Mouse (Mus musculus): ENCODE data around the gene Maz. TPM values are rescaled to one million over a fixed set of nuclear protein-coding genes. Genes with fewer than 3 reads are reported as not detected.
A peak's percentile ranks its signal among the peaks of the same experiment; 100 is the strongest.

Maz gene
- polyA plus RNA-seq, 1 experiment from 2014 or later, result 61.9 TPM

DNA sequence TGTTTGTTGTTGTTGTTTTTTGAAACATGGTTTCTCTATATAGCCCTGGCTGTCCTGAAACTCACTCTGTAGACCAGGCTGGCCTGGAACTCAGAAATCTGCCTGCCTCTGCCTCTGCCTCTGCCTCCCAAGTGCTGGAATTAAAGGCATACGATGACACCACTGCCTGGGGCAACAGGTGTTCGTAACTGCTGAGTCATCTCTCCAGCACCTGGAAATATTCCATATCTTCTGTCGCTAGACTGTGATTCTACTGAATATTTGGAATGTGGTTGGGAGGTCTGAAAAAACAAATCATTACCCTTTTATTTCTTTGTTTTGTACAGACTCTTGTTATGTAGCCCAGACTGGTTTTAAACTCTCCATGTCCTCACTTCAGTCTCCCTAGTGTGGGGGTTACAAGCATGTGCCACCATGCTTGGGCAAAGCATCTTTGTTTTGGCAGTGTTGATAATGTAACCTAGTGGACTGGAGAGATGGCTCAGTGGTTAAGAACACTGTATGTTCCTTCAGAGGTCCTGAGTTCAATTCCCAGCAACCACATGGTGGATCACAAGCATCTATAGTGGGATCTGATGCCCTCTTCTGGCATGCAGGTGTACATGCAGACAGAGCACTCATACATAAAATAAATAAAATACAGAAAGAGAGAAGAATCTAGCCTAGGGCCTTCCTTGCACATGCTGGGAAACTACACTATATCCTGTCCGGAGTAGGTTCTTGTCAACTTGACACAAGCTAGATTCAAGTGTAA, 22.5 kb downstream of the Maz start:
- Histone ChIP-seq H3K36me3 (ENCODE audit: control insufficient read depth, insufficient read depth, low read length) (no peaks in the 10 kb centered on the region), H3K4me2 (ENCODE audit: low read length) (no peak overlapping the region), H3K4me3 (ENCODE audit: low read depth, low read length) (no peak overlapping the region), H3K27ac (ENCODE audit: low read depth) (no peak overlapping the region), H3K9ac (ENCODE audit: low read length) (no peak overlapping the region), H3K4me1 (replicated peaks; ENCODE audit: control insufficient read depth, insufficient read depth, low read length) (peaks cover 15% of the 10 kb centered on the region), H3K9me3 (ENCODE audit: control insufficient read depth, low read length) (no peaks in the 10 kb centered on the region), H3K27me3 (replicated peaks; ENCODE audit: control insufficient read depth, insufficient read depth, low read length) (no peaks in the 10 kb centered on the region)
- no peak for DNase-seq (ENCODE audit: low spot score)
- no peak for ATAC-seq (replicated peaks; ENCODE audit: low FRiP score, low TSS enrichment, low read depth)
- WGBS, result 83% methylated on average over 4 of the region's 4 CpGs

DNA sequence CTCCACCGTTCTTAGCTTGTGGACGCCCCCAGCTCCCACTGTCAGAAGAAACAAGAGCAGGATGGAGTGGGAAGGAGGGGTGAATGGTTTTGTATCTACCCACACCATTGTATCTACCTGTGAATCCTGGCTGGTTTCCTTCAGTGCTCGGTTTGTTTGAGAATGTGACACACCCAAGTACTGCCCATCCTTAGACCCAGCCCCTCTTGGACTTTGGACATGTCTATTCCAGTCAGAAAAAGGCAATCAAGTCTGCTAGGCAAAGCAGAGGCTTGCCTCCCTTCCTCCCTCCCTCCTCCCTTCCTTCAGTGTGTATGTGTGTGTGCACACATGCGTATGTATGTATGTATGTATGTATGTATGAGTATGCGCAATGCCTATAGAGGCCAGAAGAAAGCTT, 23.2 kb downstream of the Maz start:
- ATAC-seq (replicated peaks; ENCODE audit: low FRiP score, low TSS enrichment, low read depth) (peak; percentile 73), DNase-seq (ENCODE audit: low spot score) (peak; percentile 67)
- H3K9ac ChIP-seq (ENCODE audit: low read length), result no peak overlapping the region
- H3K9me3 ChIP-seq (ENCODE audit: control insufficient read depth, low read length), result no peaks in the 10 kb centered on the region
- no peaks in the 10 kb centered on the region for H3K27me3 ChIP-seq (replicated peaks; ENCODE audit: control insufficient read depth, insufficient read depth, low read length)
- WGBS, result 78% methylated on average over 5 of the region's 5 CpGs
- H3K4me3 ChIP-seq (ENCODE audit: low read depth, low read length), result no peak overlapping the region
- H3K4me1 ChIP-seq (replicated peaks; ENCODE audit: control insufficient read depth, insufficient read depth, low read length), result peaks cover 9% of the 10 kb centered on the region; the same call in 1 of the 2 replicates
- no peaks in the 10 kb centered on the region for H3K36me3 ChIP-seq (ENCODE audit: control insufficient read depth, insufficient read depth, low read length)
- H3K27ac ChIP-seq (ENCODE audit: low read depth), result no peak overlapping the region
- no peak overlapping the region for H3K4me2 ChIP-seq (ENCODE audit: low read length)

GRCm38 (mm10) chr7:126999568-126999967, 27.3 kb downstream of the Maz start:
- 0 out of 2 replicates have a peak, but pooled peaks cover 5% of the 10 kb centered on the region for H3K9me3 ChIP-seq (ENCODE audit: control insufficient read depth, low read length)
- H3K27ac ChIP-seq (ENCODE audit: low read depth), result no peak overlapping the region
- H3K27me3 ChIP-seq (replicated peaks; ENCODE audit: control insufficient read depth, insufficient read depth, low read length), result no peaks in the 10 kb centered on the region
- no peak overlapping the region for H3K4me3 ChIP-seq (ENCODE audit: low read depth, low read length)
- H3K9ac ChIP-seq (ENCODE audit: low read length), result no peak overlapping the region
- no peaks in the 10 kb centered on the region for H3K36me3 ChIP-seq (ENCODE audit: control insufficient read depth, insufficient read depth, low read length)
- H3K4me1 ChIP-seq (replicated peaks; ENCODE audit: control insufficient read depth, insufficient read depth, low read length), result no peaks in the 10 kb centered on the region
- ATAC-seq (replicated peaks; ENCODE audit: low FRiP score, low TSS enrichment, low read depth), result no peak
- WGBS, result 77% methylated on average over 10 of the region's 10 CpGs
- H3K4me2 ChIP-seq (ENCODE audit: low read length), result no peak overlapping the region
- DNase-seq (ENCODE audit: low spot score), result no peak

DNA sequence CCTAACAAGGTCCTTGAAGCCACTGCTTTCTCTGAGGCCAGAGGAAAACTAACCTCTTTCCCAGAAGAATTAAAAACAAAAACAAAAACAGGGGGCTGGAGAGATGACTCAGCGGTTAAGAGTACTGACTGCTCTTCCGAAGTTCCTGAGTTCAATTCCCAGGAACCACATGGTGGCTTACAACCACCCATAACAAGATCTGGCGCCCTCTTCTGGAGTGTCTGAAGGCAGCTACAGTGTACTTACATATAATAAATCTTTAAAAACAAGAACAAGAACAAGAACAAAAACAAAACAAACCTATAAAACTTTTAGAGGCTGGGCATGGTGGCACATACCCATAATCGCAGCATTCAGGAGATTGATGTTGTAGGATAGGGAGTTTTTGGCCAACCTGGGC, 30.4 kb downstream of the Maz start:
- 86% methylated on average over 4 of the region's 4 CpGs for WGBS
- ATAC-seq (replicated peaks; ENCODE audit: low FRiP score, low TSS enrichment, low read depth) (no peak), DNase-seq (ENCODE audit: low spot score) (no peak)
- Histone ChIP-seq H3K4me1 (replicated peaks; ENCODE audit: control insufficient read depth, insufficient read depth, low read length) (no peaks in the 10 kb centered on the region), H3K27ac (ENCODE audit: low read depth) (no peak overlapping the region), H3K4me2 (ENCODE audit: low read length) (no peak overlapping the region), H3K36me3 (ENCODE audit: control insufficient read depth, insufficient read depth, low read length) (no peaks in the 10 kb centered on the region), H3K9me3 (ENCODE audit: control insufficient read depth, low read length) (0 out of 2 replicates have a peak, but pooled peaks cover 5% of the 10 kb centered on the region), H3K4me3 (ENCODE audit: low read depth, low read length) (no peak overlapping the region), H3K9ac (ENCODE audit: low read length) (no peak overlapping the region), H3K27me3 (replicated peaks; ENCODE audit: control insufficient read depth, insufficient read depth, low read length) (no peaks in the 10 kb centered on the region)

DNA sequence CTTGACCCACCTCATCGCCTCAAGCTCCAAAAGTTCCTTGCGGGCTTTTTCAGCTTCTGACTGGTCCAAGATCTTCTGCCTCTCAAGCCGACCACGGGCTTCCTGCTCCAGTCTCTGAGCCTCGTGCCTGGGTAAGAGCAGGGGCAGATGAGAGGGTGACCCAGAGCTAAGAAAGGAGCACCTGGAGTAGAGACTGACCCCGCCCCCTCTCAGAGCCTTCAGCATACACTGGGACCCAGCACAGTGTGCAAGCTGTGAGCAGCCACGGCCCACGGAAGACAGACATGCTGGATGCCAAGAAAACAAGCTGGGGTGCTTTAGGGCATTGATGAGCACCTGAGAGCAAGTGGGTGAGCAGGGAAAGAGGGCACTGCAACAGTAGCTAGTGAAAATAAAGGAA, 38.0 kb downstream of the Maz start:
- no peaks in the 10 kb centered on the region for H3K4me1 ChIP-seq (replicated peaks; ENCODE audit: control insufficient read depth, insufficient read depth, low read length)
- H3K36me3 ChIP-seq (ENCODE audit: control insufficient read depth, insufficient read depth, low read length), result no peaks in the 10 kb centered on the region
- no peaks in the 10 kb centered on the region for H3K9me3 ChIP-seq (ENCODE audit: control insufficient read depth, low read length)
- ATAC-seq (replicated peaks; ENCODE audit: low FRiP score, low TSS enrichment, low read depth) (no peak), DNase-seq (ENCODE audit: low spot score) (no peak)
- no peak overlapping the region for H3K4me3 ChIP-seq (ENCODE audit: low read depth, low read length)
- WGBS, result 62% methylated on average over 8 of the region's 8 CpGs
- H3K4me2 ChIP-seq (ENCODE audit: low read length), result no peak overlapping the region
- H3K9ac ChIP-seq (ENCODE audit: low read length), result no peak overlapping the region
- no peak overlapping the region for H3K27ac ChIP-seq (ENCODE audit: low read depth)
- H3K27me3 ChIP-seq (replicated peaks; ENCODE audit: control insufficient read depth, insufficient read depth, low read length), result no peaks in the 10 kb centered on the region

DNA sequence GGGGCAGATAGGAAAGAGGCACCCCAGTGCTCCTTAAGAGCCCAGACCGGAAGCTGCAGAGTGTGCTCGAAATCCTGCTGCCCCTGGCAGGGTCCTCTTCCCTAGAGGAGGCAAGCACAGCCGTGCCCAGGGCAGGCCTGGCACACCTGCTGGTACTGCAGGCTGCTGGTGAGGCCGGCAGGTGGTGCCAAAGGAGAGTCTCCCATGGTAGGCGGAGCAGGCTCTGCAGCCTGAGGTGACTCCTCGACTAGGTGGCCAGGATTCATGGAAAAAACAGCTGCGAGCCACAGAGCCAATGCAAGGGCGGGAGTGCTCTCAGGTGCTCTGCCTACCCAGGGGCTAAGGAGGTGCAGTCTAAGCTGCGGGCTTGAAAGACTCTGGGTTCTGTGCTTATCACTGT, 40.5 kb downstream of the Maz start:
- peak; percentile 54 for DNase-seq (ENCODE audit: low spot score)
- peak; percentile 62; the same call in 1 of the 2 replicates for ATAC-seq (replicated peaks; ENCODE audit: low FRiP score, low TSS enrichment, low read depth)
- Histone ChIP-seq H3K4me1 (replicated peaks; ENCODE audit: control insufficient read depth, insufficient read depth, low read length) (no peaks in the 10 kb centered on the region), H3K4me3 (ENCODE audit: low read depth, low read length) (no peak overlapping the region), H3K27me3 (replicated peaks; ENCODE audit: control insufficient read depth, insufficient read depth, low read length) (no peaks in the 10 kb centered on the region), H3K9me3 (ENCODE audit: control insufficient read depth, low read length) (no peaks in the 10 kb centered on the region), H3K9ac (ENCODE audit: low read length) (no peak overlapping the region), H3K36me3 (ENCODE audit: control insufficient read depth, insufficient read depth, low read length) (0 out of 2 replicates have a peak, but pooled peaks cover under 1% of the 10 kb centered on the region), H3K27ac (ENCODE audit: low read depth) (no peak overlapping the region), H3K4me2 (ENCODE audit: low read length) (no peak overlapping the region)
- 47% methylated on average over 9 of the region's 9 CpGs for WGBS

DNA sequence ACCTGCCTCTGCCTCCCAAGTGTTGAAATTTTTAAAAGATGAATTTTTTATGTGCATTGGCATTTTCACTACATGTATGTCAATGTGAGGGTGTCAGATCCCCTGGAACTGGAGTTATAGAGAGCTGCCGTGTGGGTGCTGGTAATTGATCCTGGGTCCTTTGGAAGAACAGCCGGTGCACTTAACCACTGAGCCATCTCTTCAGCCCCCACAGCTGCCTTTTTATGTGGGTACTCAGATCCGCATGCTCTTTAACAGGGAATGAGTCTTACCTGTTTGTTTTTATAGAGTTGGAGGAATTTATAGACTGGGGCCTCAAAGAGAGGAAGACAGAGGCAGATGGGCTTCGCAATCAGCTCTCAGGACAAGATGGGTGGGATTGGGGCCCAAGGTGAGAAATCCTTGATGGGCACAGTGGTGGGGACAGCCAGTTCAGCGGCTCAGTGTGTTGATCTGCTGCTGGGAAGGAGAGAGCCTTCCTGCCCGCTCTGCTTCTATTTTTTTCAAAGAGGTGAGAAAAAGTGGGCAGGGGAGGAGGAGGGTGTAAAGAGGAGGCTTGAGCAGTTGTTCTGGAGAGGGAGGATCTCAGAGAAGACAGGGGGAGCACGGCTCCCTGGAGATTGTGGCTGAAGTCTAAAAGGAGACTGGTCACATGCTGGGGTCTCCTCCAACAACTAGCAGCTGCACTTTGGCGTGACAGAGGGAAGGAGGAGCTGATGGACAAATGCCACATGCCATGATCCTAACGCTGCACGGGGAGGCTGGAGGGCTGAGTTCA, 42.0 kb downstream of the Maz start:
- no peak overlapping the region for H3K4me3 ChIP-seq (ENCODE audit: low read depth, low read length)
- 38% methylated on average over 10 of the region's 10 CpGs for WGBS
- no peak overlapping the region for H3K9ac ChIP-seq (ENCODE audit: low read length)
- no peaks in the 10 kb centered on the region for H3K4me1 ChIP-seq (replicated peaks; ENCODE audit: control insufficient read depth, insufficient read depth, low read length)
- ATAC-seq (replicated peaks; ENCODE audit: low FRiP score, low TSS enrichment, low read depth) (no peak), DNase-seq (ENCODE audit: low spot score) (no peak)
- H3K27me3 ChIP-seq (replicated peaks; ENCODE audit: control insufficient read depth, insufficient read depth, low read length), result no peaks in the 10 kb centered on the region
- no peaks in the 10 kb centered on the region for H3K9me3 ChIP-seq (ENCODE audit: control insufficient read depth, low read length)
- H3K4me2 ChIP-seq (ENCODE audit: low read length), result no peak overlapping the region
- no peak overlapping the region for H3K27ac ChIP-seq (ENCODE audit: low read depth)
- H3K36me3 ChIP-seq (ENCODE audit: control insufficient read depth, insufficient read depth, low read length), result peaks cover 13% of the 10 kb centered on the region

DNA sequence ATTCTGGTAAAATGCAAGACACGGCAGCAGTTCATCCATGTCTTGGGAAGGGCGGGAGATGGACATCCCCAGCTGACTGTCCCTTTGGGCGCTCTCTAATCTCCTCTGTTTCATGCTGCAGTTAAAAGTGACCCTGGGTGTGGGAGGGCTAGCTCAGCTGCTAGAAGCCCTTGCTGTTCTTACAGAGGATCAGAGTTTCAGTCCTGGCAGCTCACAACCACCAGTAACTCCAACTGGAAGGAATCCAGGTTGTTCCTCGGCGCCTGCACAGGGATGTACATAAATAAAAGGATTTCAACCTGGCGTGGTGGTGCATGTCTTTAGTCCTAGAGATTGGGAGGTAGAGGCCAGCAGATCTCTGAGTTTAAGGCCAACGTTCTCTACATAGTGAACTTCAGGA, 43.7 kb downstream of the Maz start:
- DNase-seq (ENCODE audit: low spot score), result no peak
- Histone ChIP-seq H3K27ac (ENCODE audit: low read depth) (no peak overlapping the region), H3K4me3 (ENCODE audit: low read depth, low read length) (no peak overlapping the region), H3K36me3 (ENCODE audit: control insufficient read depth, insufficient read depth, low read length) (peaks cover 31% of the 10 kb centered on the region), H3K27me3 (replicated peaks; ENCODE audit: control insufficient read depth, insufficient read depth, low read length) (no peaks in the 10 kb centered on the region), H3K9me3 (ENCODE audit: control insufficient read depth, low read length) (no peaks in the 10 kb centered on the region), H3K9ac (ENCODE audit: low read length) (no peak overlapping the region), H3K4me1 (replicated peaks; ENCODE audit: control insufficient read depth, insufficient read depth, low read length) (no peaks in the 10 kb centered on the region), H3K4me2 (ENCODE audit: low read length) (no peak overlapping the region)
- no peak for ATAC-seq (replicated peaks; ENCODE audit: low FRiP score, low TSS enrichment, low read depth)
- 71% methylated on average over 7 of the region's 7 CpGs for WGBS
